Mouse (Mus musculus): ENCODE results near the gene Erich4. TPM values are rescaled to one million over a fixed set of nuclear protein-coding genes. Genes with fewer than 3 reads are reported as not detected.

Erich4 gene
- polyA plus RNA-seq (2015; fragmentation: Nextera tagmentation; extraction: Ambion mirVana) = 4.5 and 5.5 TPM in 2 replicates

GRCm38 (mm10) chr7:25615706-25616011 is at the start of gene Erich4:
Erich4 (minus strand) TSS chr7:25615892.
- H3K9me3 ChIP-seq (ENCODE audit: low read length) = no peaks in the 10 kb centered on the region
- no peak within 1 kb of the TSS for H3K9ac ChIP-seq (replicated peaks; ENCODE audit: low read length)
- H3K4me1 ChIP-seq (ENCODE audit: insufficient read depth, low read length) = peaks cover 10% of the 10 kb centered on the region; the same call in 1 of the 2 replicates
- WGBS = 75% methylated on average over 5 of the region's 5 CpGs
- no peak within 1 kb of the TSS for H3K27ac ChIP-seq (ENCODE audit: low read length)
- H3K27me3 ChIP-seq (ENCODE audit: insufficient read depth, low read length) = no peaks in the 10 kb centered on the region
- H3K36me3 ChIP-seq (ENCODE audit: insufficient read depth, low read length) = no peaks in the 10 kb centered on the region
- no peak within 1 kb of the TSS for H3K4me2 ChIP-seq (replicated peaks; ENCODE audit: low read depth, low read length)
- no peak within 1 kb of the TSS for H3K4me3 ChIP-seq (ENCODE audit: low read length)
- 0 out of 2 replicates have a peak, but pooled peaks have one; percentile 28 for ATAC-seq (ENCODE audit: low FRiP score, low TSS enrichment)

- under 1% methylated on average over 50 of the region's 50 CpGs for WGBS
- peak within 1 kb of the TSS; percentile 76 for H3K9ac ChIP-seq (replicated peaks; ENCODE audit: low read length)
- ATAC-seq (ENCODE audit: low FRiP score, low TSS enrichment) = peak; percentile 98
- H3K4me1 ChIP-seq (ENCODE audit: insufficient read depth, low read length) = peaks cover 22% of the 10 kb centered on the region
- H3K27me3 ChIP-seq (ENCODE audit: insufficient read depth, low read length) = no peaks in the 10 kb centered on the region
- H3K27ac ChIP-seq (ENCODE audit: low read length) = peak within 1 kb of the TSS; percentile 83
- H3K9me3 ChIP-seq (ENCODE audit: low read length) = no peaks in the 10 kb centered on the region
- H3K4me3 ChIP-seq (ENCODE audit: low read length) = peak within 1 kb of the TSS; percentile 77
- H3K36me3 ChIP-seq (ENCODE audit: insufficient read depth, low read length) = 0 out of 2 replicates have a peak, but pooled peaks cover 2% of the 10 kb centered on the region
- peak within 1 kb of the TSS; percentile 86 for H3K4me2 ChIP-seq (replicated peaks; ENCODE audit: low read depth, low read length)
These were observed 43.2 kb upstream of the Erich4 start, which contains the start of the genes Bckdha and Exosc5 for GRCm38 (mm10) chr7:25658657-25659472. Bckdha (minus strand) TSS chr7:25658981. Exosc5 (plus strand) TSS chr7:25659164.

- WGBS = 37% methylated on average over 10 of the region's 10 CpGs
- Histone ChIP-seq H3K9me3 (ENCODE audit: low read length) (no peaks in the 10 kb centered on the region), H3K27me3 (ENCODE audit: insufficient read depth, low read length) (no peaks in the 10 kb centered on the region), H3K4me3 (ENCODE audit: low read length) (peak overlapping the region; percentile 77), H3K27ac (ENCODE audit: low read length) (no peak overlapping the region), H3K4me2 (replicated peaks; ENCODE audit: low read depth, low read length) (peak overlapping the region; percentile 79), H3K9ac (replicated peaks; ENCODE audit: low read length) (peak overlapping the region; percentile 76), H3K36me3 (ENCODE audit: insufficient read depth, low read length) (no peaks in the 10 kb centered on the region), H3K4me1 (ENCODE audit: insufficient read depth, low read length) (peaks cover 22% of the 10 kb centered on the region)
- ATAC-seq (ENCODE audit: low FRiP score, low TSS enrichment) = no peak
These were observed 42.1 kb upstream of the Erich4 start for GRCm38 (mm10) chr7:25657785-25658184.

GRCm38 (mm10) chr7:25655601-25656428 is 40.1 kb upstream of the Erich4 start:
- no peak for ATAC-seq (ENCODE audit: low FRiP score, low TSS enrichment)

GRCm38 (mm10) chr7:25652244-25652759 is 36.6 kb upstream of the Erich4 start:
- no peaks in the 10 kb centered on the region for H3K36me3 ChIP-seq (ENCODE audit: insufficient read depth, low read length)
- H3K9ac ChIP-seq (replicated peaks; ENCODE audit: low read length) = no peak overlapping the region
- H3K4me3 ChIP-seq (ENCODE audit: low read length) = no peak overlapping the region
- H3K4me2 ChIP-seq (replicated peaks; ENCODE audit: low read depth, low read length) = no peak overlapping the region
- no peak overlapping the region for H3K27ac ChIP-seq (ENCODE audit: low read length)
- no peak for ATAC-seq (ENCODE audit: low FRiP score, low TSS enrichment)
- no peaks in the 10 kb centered on the region for H3K9me3 ChIP-seq (ENCODE audit: low read length)
- peaks cover 7% of the 10 kb centered on the region for H3K4me1 ChIP-seq (ENCODE audit: insufficient read depth, low read length)
- no peaks in the 10 kb centered on the region for H3K27me3 ChIP-seq (ENCODE audit: insufficient read depth, low read length)
- 83% methylated on average over 12 of the region's 12 CpGs for WGBS

More at GRCm38 (mm10) chr7:25655601-25656428, 40.1 kb upstream of the Erich4 start:
- Histone ChIP-seq H3K9ac (replicated peaks; ENCODE audit: low read length) (no peak overlapping the region), H3K4me2 (replicated peaks; ENCODE audit: low read depth, low read length) (no peak overlapping the region), H3K27me3 (ENCODE audit: insufficient read depth, low read length) (no peaks in the 10 kb centered on the region), H3K4me3 (ENCODE audit: low read length) (no peak overlapping the region), H3K27ac (ENCODE audit: low read length) (no peak overlapping the region), H3K9me3 (ENCODE audit: low read length) (no peaks in the 10 kb centered on the region), H3K4me1 (ENCODE audit: insufficient read depth, low read length) (peaks cover 22% of the 10 kb centered on the region), H3K36me3 (ENCODE audit: insufficient read depth, low read length) (no peaks in the 10 kb centered on the region)
- 80% methylated on average over 11 of the region's 11 CpGs for WGBS

- H3K27me3 ChIP-seq (ENCODE audit: insufficient read depth, low read length) = no peaks in the 10 kb centered on the region
- no peak overlapping the region for H3K9ac ChIP-seq (replicated peaks; ENCODE audit: low read length)
- no peaks in the 10 kb centered on the region for H3K36me3 ChIP-seq (ENCODE audit: insufficient read depth, low read length)
- no peak for ATAC-seq (ENCODE audit: low FRiP score, low TSS enrichment)
- no peak overlapping the region for H3K4me2 ChIP-seq (replicated peaks; ENCODE audit: low read depth, low read length)
- no peaks in the 10 kb centered on the region for H3K9me3 ChIP-seq (ENCODE audit: low read length)
- H3K27ac ChIP-seq (ENCODE audit: low read length) = no peak overlapping the region
- 85% methylated on average over 8 of the region's 8 CpGs for WGBS
- H3K4me3 ChIP-seq (ENCODE audit: low read length) = no peak overlapping the region
- H3K4me1 ChIP-seq (ENCODE audit: insufficient read depth, low read length) = no peaks in the 10 kb centered on the region
These were observed 35.6 kb upstream of the Erich4 start for GRCm38 (mm10) chr7:25651281-25651680.

GRCm38 (mm10) chr7:25649839-25650238 is 34.1 kb upstream of the Erich4 start:
- H3K9me3 ChIP-seq (ENCODE audit: low read length) = no peaks in the 10 kb centered on the region
- H3K4me1 ChIP-seq (ENCODE audit: insufficient read depth, low read length) = peaks cover under 1% of the 10 kb centered on the region; the same call in 1 of the 2 replicates
- ATAC-seq (ENCODE audit: low FRiP score, low TSS enrichment) = no peak
- no peak overlapping the region for H3K27ac ChIP-seq (ENCODE audit: low read length)
- H3K4me2 ChIP-seq (replicated peaks; ENCODE audit: low read depth, low read length) = no peak overlapping the region
- no peak overlapping the region for H3K4me3 ChIP-seq (ENCODE audit: low read length)
- no peaks in the 10 kb centered on the region for H3K36me3 ChIP-seq (ENCODE audit: insufficient read depth, low read length)
- H3K9ac ChIP-seq (replicated peaks; ENCODE audit: low read length) = no peak overlapping the region
- no peaks in the 10 kb centered on the region for H3K27me3 ChIP-seq (ENCODE audit: insufficient read depth, low read length)
- 73% methylated on average over 5 of the region's 5 CpGs for WGBS

GRCm38 (mm10) chr7:25647574-25648123 is 32.0 kb upstream of the Erich4 start:
- Histone ChIP-seq H3K4me2 (replicated peaks; ENCODE audit: low read depth, low read length) (no peak overlapping the region), H3K27me3 (ENCODE audit: insufficient read depth, low read length) (no peaks in the 10 kb centered on the region), H3K9me3 (ENCODE audit: low read length) (no peaks in the 10 kb centered on the region), H3K36me3 (ENCODE audit: insufficient read depth, low read length) (no peaks in the 10 kb centered on the region), H3K4me1 (ENCODE audit: insufficient read depth, low read length) (peaks cover 5% of the 10 kb centered on the region; the same call in 1 of the 2 replicates), H3K4me3 (ENCODE audit: low read length) (no peak overlapping the region), H3K9ac (replicated peaks; ENCODE audit: low read length) (no peak overlapping the region), H3K27ac (ENCODE audit: low read length) (no peak overlapping the region)
- ATAC-seq (ENCODE audit: low FRiP score, low TSS enrichment) = no peak
- 58% methylated on average over 5 of the region's 5 CpGs for WGBS

- 32% methylated on average over 14 of the region's 14 CpGs for WGBS
These were observed 29.4 kb upstream of the Erich4 start for GRCm38 (mm10) chr7:25645074-25645473.

More at GRCm38 (mm10) chr7:25645074-25645473, 29.4 kb upstream of the Erich4 start:
- peaks cover 5% of the 10 kb centered on the region; the same call in 1 of the 2 replicates for H3K4me1 ChIP-seq (ENCODE audit: insufficient read depth, low read length)
- H3K27ac ChIP-seq (ENCODE audit: low read length) = peak overlapping the region; percentile 32; the same call in 1 of the 2 replicates
- H3K9me3 ChIP-seq (ENCODE audit: low read length) = no peaks in the 10 kb centered on the region
- no peak overlapping the region for H3K4me2 ChIP-seq (replicated peaks; ENCODE audit: low read depth, low read length)
- H3K36me3 ChIP-seq (ENCODE audit: insufficient read depth, low read length) = no peaks in the 10 kb centered on the region
- H3K9ac ChIP-seq (replicated peaks; ENCODE audit: low read length) = no peak overlapping the region
- no peak overlapping the region for H3K4me3 ChIP-seq (ENCODE audit: low read length)
- ATAC-seq (ENCODE audit: low FRiP score, low TSS enrichment) = peak; percentile 63
- H3K27me3 ChIP-seq (ENCODE audit: insufficient read depth, low read length) = no peaks in the 10 kb centered on the region

Measured in kidney, embryonic 16.5 days (tissue).